Mouse (Mus musculus): ENCODE measurements at regions not wholly inside any gene's neighbourhood (a gene's known extent, or its start where the extent isn't known, plus 50 kb on each side); places are given as distances from the start of the nearest gene placed in this dataset.

DNA sequence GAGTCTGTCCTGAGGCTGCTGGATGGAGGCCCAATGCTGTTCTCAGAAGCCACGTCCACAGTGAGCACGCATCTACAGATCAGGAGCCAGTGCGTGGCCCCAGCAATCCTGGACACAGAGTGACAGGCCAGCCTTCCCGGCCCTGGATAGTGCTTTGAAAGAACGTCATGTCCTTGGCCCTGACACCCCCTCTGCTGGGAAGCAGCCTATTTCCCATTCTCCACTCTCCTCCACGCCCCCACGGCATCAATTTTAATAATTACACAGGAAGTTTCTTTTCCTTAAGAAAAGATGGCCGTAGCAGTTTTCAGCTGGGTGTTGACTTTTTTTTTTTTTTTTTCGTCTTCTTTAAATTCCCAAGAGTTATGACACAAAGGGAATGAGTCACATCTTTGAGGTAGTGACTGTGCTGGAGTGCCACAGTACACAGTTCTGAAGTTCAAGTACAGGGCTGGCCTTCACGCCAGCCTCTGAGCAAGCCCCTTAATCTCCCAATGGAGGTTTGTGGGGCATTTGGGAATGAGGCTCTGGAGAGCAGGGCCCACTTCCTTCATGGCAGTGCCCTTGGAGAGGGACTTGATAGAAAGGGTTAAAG is 1280.1 kb upstream of the A1bg start:
- TF ChIP-seq TCF3 (IDR thresholded peaks at IDR 0.05; ENCODE audit: insufficient read length, low read depth), result no peak
- no peak for TF ChIP-seq E2F4 (IDR thresholded peaks at IDR 0.05; ENCODE audit: insufficient read depth)
- TF ChIP-seq POLR2A (IDR thresholded peaks at IDR 0.05; ENCODE audit: insufficient read length, low read depth), result no peak
